Mouse (Mus musculus): ENCODE data around the gene AB124611. TPM values are rescaled to one million over a fixed set of nuclear protein-coding genes. Genes with fewer than 3 reads are reported as not detected.
"Not testable (repeated sequence)": the region's sequence is repeated elsewhere in the genome, so short reads cannot be mapped to it uniquely, and the experiment has no call there.

Gene AB124611
- polyA plus RNA-seq (2015; fragmentation: Nextera tagmentation; extraction: Ambion mirVana), result 3.2 and 3.7 TPM in 2 replicates

GRCm38 (mm10) chr9:21525937-21526633 is at the start of gene AB124611:
AB124611 (plus strand) TSS chr9:21526176.
- 49% methylated on average over 14 of the region's 14 CpGs for WGBS
- Histone ChIP-seq H3K4me3 (ENCODE audit: low read length) (peak within 1 kb of the TSS; percentile 31), H3K27ac (ENCODE audit: low read length) (peak within 1 kb of the TSS; percentile 10; the same call in 1 of the 2 replicates), H3K4me1 (ENCODE audit: control insufficient read depth, insufficient read depth, low read length) (peaks cover 4% of the 10 kb centered on the region; the same call in 1 of the 2 replicates), H3K9me3 (replicated peaks; ENCODE audit: control insufficient read depth, low read length) (no peaks in the 10 kb centered on the region), H3K9ac (ENCODE audit: low read length) (peak within 1 kb of the TSS; percentile 24), H3K27me3 (ENCODE audit: control insufficient read depth, insufficient read depth, low read length) (no peaks in the 10 kb centered on the region), H3K36me3 (ENCODE audit: control insufficient read depth, insufficient read depth) (no peaks in the 10 kb centered on the region), H3K4me2 (ENCODE audit: low read depth, low read length) (peak within 1 kb of the TSS; percentile 22)
- no peak for ATAC-seq (replicated peaks; ENCODE audit: extremely low read depth, insufficient read depth, low FRiP score)

GRCm38 (mm10) chr9:21477707-21478106 is 48.3 kb upstream of the AB124611 start:
- Histone ChIP-seq H3K27me3 (ENCODE audit: control insufficient read depth, insufficient read depth, low read length) (no peaks in the 10 kb centered on the region), H3K4me2 (ENCODE audit: low read depth, low read length) (no peak overlapping the region), H3K4me3 (ENCODE audit: low read length) (no peak overlapping the region), H3K9ac (ENCODE audit: low read length) (no peak overlapping the region), H3K4me1 (ENCODE audit: control insufficient read depth, insufficient read depth, low read length) (no peaks in the 10 kb centered on the region), H3K36me3 (ENCODE audit: control insufficient read depth, insufficient read depth) (peaks cover 67% of the 10 kb centered on the region), H3K9me3 (replicated peaks; ENCODE audit: control insufficient read depth, low read length) (0 out of 2 replicates have a peak, but pooled peaks cover 2% of the 10 kb centered on the region), H3K27ac (ENCODE audit: low read length) (no peak overlapping the region)
- 94% methylated on average over 6 of the region's 6 CpGs for WGBS
- no peak for ATAC-seq (replicated peaks; ENCODE audit: extremely low read depth, insufficient read depth, low FRiP score)

DNA sequence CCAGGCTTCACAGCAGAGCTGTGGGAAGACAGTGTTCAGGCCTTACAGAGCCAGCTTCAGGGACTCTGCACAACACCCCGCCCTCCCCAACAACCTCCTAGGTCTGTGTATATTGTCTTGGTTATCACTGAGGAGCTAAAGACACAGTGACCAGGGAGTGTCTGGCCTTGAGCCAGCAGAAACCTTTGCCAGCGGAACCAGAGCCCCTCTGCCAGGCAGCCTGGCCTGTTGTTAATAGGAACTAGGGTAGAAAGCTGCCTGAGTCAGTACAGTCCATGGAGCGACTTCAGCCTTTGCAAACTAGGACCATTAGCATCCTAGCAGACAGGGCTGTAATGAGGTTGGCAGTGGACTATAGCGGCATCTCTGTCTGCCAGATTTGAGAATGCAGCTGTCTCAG is 41.9 kb upstream of the AB124611 start:
- WGBS, result 67% methylated on average over 4 of the region's 4 CpGs
- Histone ChIP-seq H3K27me3 (ENCODE audit: control insufficient read depth, insufficient read depth, low read length) (no peaks in the 10 kb centered on the region), H3K9ac (ENCODE audit: low read length) (no peak overlapping the region), H3K4me3 (ENCODE audit: low read length) (no peak overlapping the region), H3K36me3 (ENCODE audit: control insufficient read depth, insufficient read depth) (peaks cover 48% of the 10 kb centered on the region), H3K9me3 (replicated peaks; ENCODE audit: control insufficient read depth, low read length) (no peaks in the 10 kb centered on the region), H3K27ac (ENCODE audit: low read length) (no peak overlapping the region), H3K4me1 (ENCODE audit: control insufficient read depth, insufficient read depth, low read length) (peaks cover 5% of the 10 kb centered on the region; the same call in 1 of the 2 replicates), H3K4me2 (ENCODE audit: low read depth, low read length) (no peak overlapping the region)
- ATAC-seq (replicated peaks; ENCODE audit: extremely low read depth, insufficient read depth, low FRiP score), result peak; percentile 33; the same call in 1 of the 2 replicates

DNA sequence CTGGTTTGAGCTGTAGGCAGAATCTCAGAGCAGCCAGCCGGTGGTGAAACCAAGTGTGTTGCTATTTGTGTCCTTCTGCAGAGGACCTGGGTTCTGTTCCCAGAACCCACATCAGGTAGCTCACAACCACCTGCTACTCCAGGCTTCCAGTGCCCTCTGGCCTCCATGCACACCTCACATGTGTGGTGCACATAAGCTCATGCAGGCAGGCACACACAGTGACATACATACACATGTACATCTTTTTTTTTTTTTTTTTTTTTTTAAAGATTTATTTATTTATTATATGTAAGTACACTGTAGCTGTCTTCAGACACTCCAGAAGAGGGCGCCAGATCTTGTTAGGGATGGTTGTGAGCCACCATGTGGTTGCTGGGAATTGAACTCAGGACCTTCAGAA is 37.7 kb upstream of the AB124611 start:
- ATAC-seq (replicated peaks; ENCODE audit: extremely low read depth, insufficient read depth, low FRiP score), result not testable (repeated sequence)
- peaks cover 50% of the 10 kb centered on the region for H3K36me3 ChIP-seq (ENCODE audit: control insufficient read depth, insufficient read depth)
- WGBS, result 79% methylated on average over 1 of the region's 2 CpGs

DNA sequence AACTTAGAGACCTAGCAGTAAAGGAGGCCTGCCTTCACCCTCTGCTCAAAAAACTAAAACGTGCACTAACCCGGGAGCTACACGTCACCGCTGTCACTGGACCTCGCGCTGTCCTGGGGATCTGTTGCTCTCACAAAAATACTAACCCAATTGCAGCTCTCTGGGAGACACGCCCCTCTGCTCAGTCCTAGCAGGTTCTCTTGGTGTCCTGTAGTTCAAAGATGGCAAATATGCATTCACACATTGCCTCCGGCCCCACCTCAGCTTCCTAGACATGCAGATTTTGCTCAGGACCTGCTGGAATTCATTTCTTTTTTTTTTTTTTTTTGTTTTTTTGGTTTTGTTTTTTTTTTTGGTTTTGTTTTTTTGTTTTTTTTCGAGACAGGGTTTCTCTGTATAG is 35.3 kb upstream of the AB124611 start:
- Histone ChIP-seq H3K36me3 (ENCODE audit: control insufficient read depth, insufficient read depth) (peaks cover 43% of the 10 kb centered on the region), H3K4me3 (ENCODE audit: low read length) (no peak overlapping the region)

More for the DNA sequence above, 37.7 kb upstream of the AB124611 start:
- H3K4me2 ChIP-seq (ENCODE audit: low read depth, low read length); H3K9ac ChIP-seq (ENCODE audit: low read length); H3K9me3 ChIP-seq (replicated peaks; ENCODE audit: control insufficient read depth, low read length); H3K4me1 ChIP-seq (ENCODE audit: control insufficient read depth, insufficient read depth, low read length); H3K4me3 ChIP-seq (ENCODE audit: low read length); H3K27me3 ChIP-seq (ENCODE audit: control insufficient read depth, insufficient read depth, low read length); H3K27ac ChIP-seq (ENCODE audit: low read length): not testable (repeated sequence)

DNA sequence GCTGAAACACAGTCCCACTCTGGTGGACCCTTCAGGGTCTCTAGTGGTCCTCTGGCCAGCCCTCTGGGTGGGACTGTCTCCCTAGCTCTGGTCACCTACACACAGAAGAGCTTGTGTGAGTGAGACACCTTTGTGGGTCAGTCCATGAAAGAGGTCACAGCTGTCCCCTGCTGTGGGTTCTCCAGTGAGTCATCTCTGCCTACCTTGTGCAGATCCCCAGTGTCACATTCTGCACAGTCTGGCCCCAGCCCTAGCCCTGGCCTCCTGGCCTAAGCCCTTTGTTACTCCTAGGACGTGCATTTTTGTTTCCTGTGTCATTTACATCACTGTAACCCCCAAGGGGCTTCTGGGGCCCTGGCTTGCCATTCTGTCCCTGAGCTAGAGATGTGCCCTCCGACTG is 32.1 kb upstream of the AB124611 start:
- 71% methylated on average over 2 of the region's 2 CpGs for WGBS
- no peak for ATAC-seq (replicated peaks; ENCODE audit: extremely low read depth, insufficient read depth, low FRiP score)
- no peak overlapping the region for H3K4me3 ChIP-seq (ENCODE audit: low read length)
- no peak overlapping the region for H3K9ac ChIP-seq (ENCODE audit: low read length)
- H3K27me3 ChIP-seq (ENCODE audit: control insufficient read depth, insufficient read depth, low read length), result no peaks in the 10 kb centered on the region
- H3K4me1 ChIP-seq (ENCODE audit: control insufficient read depth, insufficient read depth, low read length), result no peaks in the 10 kb centered on the region
- H3K4me2 ChIP-seq (ENCODE audit: low read depth, low read length), result no peak overlapping the region
- peaks cover 32% of the 10 kb centered on the region for H3K36me3 ChIP-seq (ENCODE audit: control insufficient read depth, insufficient read depth)
- no peak overlapping the region for H3K27ac ChIP-seq (ENCODE audit: low read length)
- H3K9me3 ChIP-seq (replicated peaks; ENCODE audit: control insufficient read depth, low read length), result no peaks in the 10 kb centered on the region

More for the DNA sequence above, 35.3 kb upstream of the AB124611 start:
- Histone ChIP-seq H3K9ac (ENCODE audit: low read length) (no peak overlapping the region), H3K27me3 (ENCODE audit: control insufficient read depth, insufficient read depth, low read length) (no peaks in the 10 kb centered on the region), H3K9me3 (replicated peaks; ENCODE audit: control insufficient read depth, low read length) (no peaks in the 10 kb centered on the region), H3K4me1 (ENCODE audit: control insufficient read depth, insufficient read depth, low read length) (no peaks in the 10 kb centered on the region), H3K4me2 (ENCODE audit: low read depth, low read length) (no peak overlapping the region), H3K27ac (ENCODE audit: low read length) (no peak overlapping the region)
- WGBS, result 94% methylated on average over 9 of the region's 9 CpGs
- no peak for ATAC-seq (replicated peaks; ENCODE audit: extremely low read depth, insufficient read depth, low FRiP score)

GRCm38 (mm10) chr9:21494726-21495125 is 31.2 kb upstream of the AB124611 start:
- H3K36me3 ChIP-seq (ENCODE audit: control insufficient read depth, insufficient read depth), result peaks cover 38% of the 10 kb centered on the region
- no peak for ATAC-seq (replicated peaks; ENCODE audit: extremely low read depth, insufficient read depth, low FRiP score)
- WGBS, result 61% methylated on average over 9 of the region's 9 CpGs
- no peaks in the 10 kb centered on the region for H3K27me3 ChIP-seq (ENCODE audit: control insufficient read depth, insufficient read depth, low read length)
- no peak overlapping the region for H3K27ac ChIP-seq (ENCODE audit: low read length)
- H3K4me2 ChIP-seq (ENCODE audit: low read depth, low read length), result no peak overlapping the region
- no peaks in the 10 kb centered on the region for H3K4me1 ChIP-seq (ENCODE audit: control insufficient read depth, insufficient read depth, low read length)
- no peak overlapping the region for H3K9ac ChIP-seq (ENCODE audit: low read length)
- H3K9me3 ChIP-seq (replicated peaks; ENCODE audit: control insufficient read depth, low read length), result no peaks in the 10 kb centered on the region
- H3K4me3 ChIP-seq (ENCODE audit: low read length), result no peak overlapping the region

DNA sequence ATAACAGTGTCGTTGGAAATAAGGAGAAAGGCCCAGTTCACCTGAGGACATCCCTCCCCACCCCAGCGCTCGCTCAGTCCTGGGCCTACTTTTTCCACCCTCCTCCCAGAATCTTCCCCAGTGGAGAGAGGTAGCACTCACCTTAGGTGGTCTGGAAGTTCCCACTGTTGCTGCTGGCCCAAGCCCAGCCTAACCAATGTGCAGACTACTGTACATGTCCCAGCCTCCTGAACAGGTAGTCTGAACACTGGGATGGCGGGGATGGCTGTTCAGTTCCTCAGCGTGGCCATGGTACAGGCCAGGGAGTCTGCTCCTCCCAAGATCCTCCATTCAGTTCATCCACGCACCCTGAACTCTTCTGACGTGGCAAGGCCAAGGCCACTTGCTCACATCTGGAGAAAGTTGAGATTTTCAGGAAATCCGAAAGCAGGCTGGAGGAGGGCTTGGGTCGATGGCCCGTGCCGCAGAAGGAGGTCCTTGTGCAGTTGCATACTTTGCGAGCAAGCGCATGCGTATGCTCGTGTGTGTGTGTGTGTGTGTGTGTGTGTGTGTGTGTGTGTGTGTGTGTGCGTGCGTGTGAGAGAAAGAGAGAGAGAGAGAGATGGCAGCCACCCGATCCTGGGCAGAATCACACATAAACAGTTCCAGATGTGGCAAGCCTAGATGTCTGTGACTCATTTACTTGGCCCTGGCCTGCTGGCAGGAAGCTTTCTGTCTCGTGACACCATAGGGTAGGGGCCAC is 29.5 kb upstream of the AB124611 start:
- 82% methylated on average over 17 of the region's 19 CpGs for WGBS
- Histone ChIP-seq H3K4me2 (ENCODE audit: low read depth, low read length) (peak overlapping the region; percentile 16; the same call in 1 of the 2 replicates), H3K27me3 (ENCODE audit: control insufficient read depth, insufficient read depth, low read length) (no peaks in the 10 kb centered on the region), H3K9ac (ENCODE audit: low read length) (0 out of 2 replicates have a peak overlapping the region, but pooled peaks have one; percentile 12), H3K9me3 (replicated peaks; ENCODE audit: control insufficient read depth, low read length) (no peaks in the 10 kb centered on the region), H3K27ac (ENCODE audit: low read length) (peak overlapping the region; percentile 48; the same call in 1 of the 2 replicates), H3K36me3 (ENCODE audit: control insufficient read depth, insufficient read depth) (peaks cover 31% of the 10 kb centered on the region), H3K4me1 (ENCODE audit: control insufficient read depth, insufficient read depth, low read length) (no peaks in the 10 kb centered on the region), H3K4me3 (ENCODE audit: low read length) (no peak overlapping the region)
- peak; percentile 16; the same call in 1 of the 2 replicates for ATAC-seq (replicated peaks; ENCODE audit: extremely low read depth, insufficient read depth, low FRiP score)

- no peak for ATAC-seq (replicated peaks; ENCODE audit: extremely low read depth, insufficient read depth, low FRiP score)
- peaks cover 30% of the 10 kb centered on the region for H3K36me3 ChIP-seq (ENCODE audit: control insufficient read depth, insufficient read depth)
- WGBS, result 90% methylated on average over 16 of the region's 16 CpGs
Measured at GRCm38 (mm10) chr9:21497050-21497542, 28.9 kb upstream of the AB124611 start.

More at GRCm38 (mm10) chr9:21497050-21497542, 28.9 kb upstream of the AB124611 start:
- H3K9ac ChIP-seq (ENCODE audit: low read length), result no peak overlapping the region
- no peak overlapping the region for H3K4me2 ChIP-seq (ENCODE audit: low read depth, low read length)
- H3K27ac ChIP-seq (ENCODE audit: low read length), result peak overlapping the region; percentile 5; the same call in 1 of the 2 replicates
- no peak overlapping the region for H3K4me3 ChIP-seq (ENCODE audit: low read length)
- no peaks in the 10 kb centered on the region for H3K4me1 ChIP-seq (ENCODE audit: control insufficient read depth, insufficient read depth, low read length)
- H3K9me3 ChIP-seq (replicated peaks; ENCODE audit: control insufficient read depth, low read length), result no peaks in the 10 kb centered on the region
- H3K27me3 ChIP-seq (ENCODE audit: control insufficient read depth, insufficient read depth, low read length), result no peaks in the 10 kb centered on the region
